Mouse (Mus musculus) neural tube, embryonic 13.5 days (tissue): Measurements from ENCODE around the gene Gm49396. TPM values are rescaled to one million over a fixed set of nuclear protein-coding genes. Genes with fewer than 3 reads are reported as not detected.

Source experiments
- ATAC-seq: fragments of 200-750 bp; cut with Nextera tagmentation; 2 replicates; pipeline ENCODE4 v1.8.0; 2017; ENCODE audit warnings: low read depth, mild to moderate bottlenecking, moderate TSS enrichment, moderate library complexity
- H3K27ac ChIP-seq: fragments of 300-500 bp; sonication (generic); replicated peaks from 2 replicates; pipeline ENCODE4 v1.5.1; 2015; ENCODE audit warnings: moderate library complexity, mild to moderate bottlenecking, inconsistent platforms
- H3K27me3 ChIP-seq: fragments of 300-500 bp; sonication (generic); 2 replicates; pipeline ENCODE4 v1.6.1; 2015; ENCODE audit warnings: mild to moderate bottlenecking, inconsistent platforms
- H3K36me3 ChIP-seq: fragments of 300-500 bp; sonication (generic); 2 replicates; pipeline ENCODE4 v1.6.1; 2015; ENCODE audit warnings: mild to moderate bottlenecking, inconsistent platforms
- H3K4me1 ChIP-seq: fragments of 300-500 bp; sonication (generic); replicated peaks from 2 replicates; pipeline ENCODE4 v1.6.1; 2015; ENCODE audit warnings: inconsistent platforms
- H3K4me2 ChIP-seq: fragments of 300-500 bp; sonication (generic); 2 replicates; pipeline ENCODE4 v1.6.1; 2015; ENCODE audit warnings: inconsistent platforms, mild to moderate bottlenecking, moderate library complexity
- H3K4me3 ChIP-seq: fragments of 300-500 bp; sonication (generic); 2 replicates; pipeline ENCODE4 v1.5.1; 2015; ENCODE audit warnings: mild to moderate bottlenecking, inconsistent platforms
- H3K9ac ChIP-seq: fragments of 300-500 bp; sonication (generic); 2 replicates; pipeline ENCODE4 v1.6.1; 2015; ENCODE audit warnings: moderate library complexity, mild to moderate bottlenecking, inconsistent platforms
- H3K9me3 ChIP-seq: fragments of 300-500 bp; sonication (generic); 2 replicates; pipeline ENCODE4 v1.6.1; 2016; ENCODE audit warnings: inconsistent platforms
- WGBS: fragments of 180-500 bp; shearing (Covaris S2); methylation state at CpG from one replicate; pipeline ENCODE4 v1.1.7; 2015; 5-methylcytosine and 5-hydroxymethylcytosine counted together
- polyA plus RNA-seq: library from polyadenylated mRNA; unstranded; fragments of >200 nt; fragmentation: Nextera tagmentation; extraction: Ambion mirVana; gene quantifications from 2 replicates; pipeline ENCODE4 v1.2.1, GENCODE M21; 2015

Gene Gm49396
- 14.5 and 15.1 TPM in 2 replicates for polyA plus RNA-seq

GRCm38 (mm10) chr7:30563117-30563905 is at the start of gene Gm49396, which contains the start of the genes U2af1l4 and Psenen:
Gene Gm49396, plus strand, starts transcription at chr7:30563344.
Gene U2af1l4, plus strand, starts transcription at chr7:30563301.
Gene Psenen, minus strand, starts transcription at chr7:30563627.
- H3K9me3 ChIP-seq, result no peaks in the 10 kb centered on the region
- peaks cover 34% of the 10 kb centered on the region for H3K4me1 ChIP-seq
- H3K9ac ChIP-seq, result peak within 1 kb of the TSS; percentile 88
- peak within 1 kb of the TSS; percentile 87 for H3K4me3 ChIP-seq
- H3K36me3 ChIP-seq, result peaks cover 32% of the 10 kb centered on the region
- peak within 1 kb of the TSS; percentile 94 for H3K27ac ChIP-seq
- WGBS, result under 1% methylated on average over 45 of the region's 45 CpGs
- peak; percentile 90 for ATAC-seq
- peak within 1 kb of the TSS; percentile 88 for H3K4me2 ChIP-seq
- H3K27me3 ChIP-seq, result no peaks in the 10 kb centered on the region

- no peak overlapping the region for H3K4me2 ChIP-seq
- H3K27me3 ChIP-seq, result no peaks in the 10 kb centered on the region
- no peaks in the 10 kb centered on the region for H3K36me3 ChIP-seq
- H3K4me1 ChIP-seq, result no peaks in the 10 kb centered on the region
- H3K27ac ChIP-seq, result no peak overlapping the region
- no peaks in the 10 kb centered on the region for H3K9me3 ChIP-seq
- no peak overlapping the region for H3K9ac ChIP-seq
- ATAC-seq, result no peak
- WGBS, result 65% methylated on average over 24 of the region's 24 CpGs
- no peak overlapping the region for H3K4me3 ChIP-seq
These were observed 48.0 kb upstream of the Gm49396 start for GRCm38 (mm10) chr7:30515003-30515760.

GRCm38 (mm10) chr7:30518325-30518724 is 44.8 kb upstream of the Gm49396 start:
- Histone ChIP-seq H3K9ac (no peak overlapping the region), H3K4me3 (no peak overlapping the region), H3K36me3 (peaks cover 12% of the 10 kb centered on the region), H3K27me3 (no peaks in the 10 kb centered on the region), H3K4me1 (no peaks in the 10 kb centered on the region), H3K4me2 (no peak overlapping the region), H3K27ac (no peak overlapping the region), H3K9me3 (no peaks in the 10 kb centered on the region)
- no peak for ATAC-seq
- WGBS, result 40% methylated on average over 8 of the region's 8 CpGs

GRCm38 (mm10) chr7:30520396-30520795 is 42.7 kb upstream of the Gm49396 start:
- Histone ChIP-seq H3K9ac (no peak overlapping the region), H3K36me3 (peaks cover 32% of the 10 kb centered on the region), H3K4me2 (no peak overlapping the region), H3K27ac (peak overlapping the region; percentile 18; the same call in 1 of the 2 replicates), H3K27me3 (no peaks in the 10 kb centered on the region), H3K4me1 (no peaks in the 10 kb centered on the region), H3K4me3 (no peak overlapping the region), H3K9me3 (no peaks in the 10 kb centered on the region)
- 0 out of 2 replicates have a peak, but pooled peaks have one; percentile 1 for ATAC-seq
- WGBS, result 73% methylated on average over 4 of the region's 4 CpGs

- Histone ChIP-seq H3K27ac (peak overlapping the region; percentile 18; the same call in 1 of the 2 replicates), H3K4me3 (no peak overlapping the region), H3K4me1 (no peaks in the 10 kb centered on the region), H3K36me3 (peaks cover 36% of the 10 kb centered on the region), H3K9me3 (no peaks in the 10 kb centered on the region), H3K27me3 (no peaks in the 10 kb centered on the region), H3K9ac (no peak overlapping the region), H3K4me2 (no peak overlapping the region)
- ATAC-seq, result no peak
- WGBS, result 82% methylated on average over 5 of the region's 5 CpGs
These were observed 42.3 kb upstream of the Gm49396 start for GRCm38 (mm10) chr7:30520856-30521255.

GRCm38 (mm10) chr7:30522871-30523270 is 40.3 kb upstream of the Gm49396 start:
- ATAC-seq, result no peak

GRCm38 (mm10) chr7:30524487-30524886 is 38.7 kb upstream of the Gm49396 start:
- WGBS, result 80% methylated on average over 6 of the region's 6 CpGs
- no peak overlapping the region for H3K4me2 ChIP-seq
- H3K36me3 ChIP-seq, result peaks cover 73% of the 10 kb centered on the region
- no peaks in the 10 kb centered on the region for H3K9me3 ChIP-seq
- no peak overlapping the region for H3K4me3 ChIP-seq
- ATAC-seq, result no peak
- H3K27me3 ChIP-seq, result no peaks in the 10 kb centered on the region
- H3K4me1 ChIP-seq, result peaks cover 9% of the 10 kb centered on the region
- no peak overlapping the region for H3K9ac ChIP-seq
- no peak overlapping the region for H3K27ac ChIP-seq

More at GRCm38 (mm10) chr7:30522871-30523270, 40.3 kb upstream of the Gm49396 start:
- Histone ChIP-seq H3K27me3 (no peaks in the 10 kb centered on the region), H3K4me2 (no peak overlapping the region), H3K9ac (no peak overlapping the region), H3K27ac (no peak overlapping the region), H3K9me3 (no peaks in the 10 kb centered on the region), H3K36me3 (peaks cover 56% of the 10 kb centered on the region), H3K4me1 (peaks cover 9% of the 10 kb centered on the region), H3K4me3 (no peak overlapping the region)
- 87% methylated on average over 10 of the region's 10 CpGs for WGBS

GRCm38 (mm10) chr7:30525954-30526353 is 37.2 kb upstream of the Gm49396 start:
- Histone ChIP-seq H3K4me2 (no peak overlapping the region), H3K9me3 (no peaks in the 10 kb centered on the region), H3K27ac (no peak overlapping the region), H3K9ac (no peak overlapping the region), H3K27me3 (no peaks in the 10 kb centered on the region), H3K4me3 (no peak overlapping the region), H3K4me1 (peaks cover 14% of the 10 kb centered on the region), H3K36me3 (peaks cover 87% of the 10 kb centered on the region)
- ATAC-seq, result no peak
- WGBS, result 32% methylated on average over 10 of the region's 10 CpGs

- Histone ChIP-seq H3K27ac (no peak overlapping the region), H3K36me3 (peaks cover 92% of the 10 kb centered on the region), H3K27me3 (no peaks in the 10 kb centered on the region), H3K4me3 (no peak overlapping the region), H3K9ac (no peak overlapping the region), H3K9me3 (no peaks in the 10 kb centered on the region), H3K4me2 (0 out of 2 replicates have a peak overlapping the region, but pooled peaks have one; percentile 1), H3K4me1 (peaks cover 18% of the 10 kb centered on the region)
- no peak for ATAC-seq
- WGBS, result 24% methylated on average over 17 of the region's 17 CpGs
These were observed 36.7 kb upstream of the Gm49396 start for GRCm38 (mm10) chr7:30526399-30526798.

- no peak overlapping the region for H3K4me3 ChIP-seq
- peaks cover 24% of the 10 kb centered on the region for H3K4me1 ChIP-seq
- no peak overlapping the region for H3K27ac ChIP-seq
- 81% methylated on average over 14 of the region's 14 CpGs for WGBS
- no peak for ATAC-seq
- H3K4me2 ChIP-seq, result no peak overlapping the region
- no peaks in the 10 kb centered on the region for H3K27me3 ChIP-seq
- H3K9me3 ChIP-seq, result no peaks in the 10 kb centered on the region
- H3K9ac ChIP-seq, result no peak overlapping the region
- peaks cover 97% of the 10 kb centered on the region for H3K36me3 ChIP-seq
These were observed 36.2 kb upstream of the Gm49396 start for GRCm38 (mm10) chr7:30526981-30527380.

GRCm38 (mm10) chr7:30531291-30531815 is 31.8 kb upstream of the Gm49396 start:
- WGBS, result 82% methylated on average over 9 of the region's 9 CpGs
- H3K4me1 ChIP-seq, result peaks cover 50% of the 10 kb centered on the region
- H3K4me2 ChIP-seq, result peak overlapping the region; percentile 72
- ATAC-seq, result no peak
- peak overlapping the region; percentile 13 for H3K4me3 ChIP-seq
- no peaks in the 10 kb centered on the region for H3K9me3 ChIP-seq
- H3K36me3 ChIP-seq, result peaks cover 62% of the 10 kb centered on the region
- no peak overlapping the region for H3K27ac ChIP-seq
- H3K27me3 ChIP-seq, result no peaks in the 10 kb centered on the region
- peak overlapping the region; percentile 95 for H3K9ac ChIP-seq

- ATAC-seq, result no peak
- peak overlapping the region; percentile 92 for H3K27ac ChIP-seq
- H3K36me3 ChIP-seq, result peaks cover 47% of the 10 kb centered on the region
These were observed 30.2 kb upstream of the Gm49396 start for GRCm38 (mm10) chr7:30532931-30533330.

More at GRCm38 (mm10) chr7:30532931-30533330, 30.2 kb upstream of the Gm49396 start:
- peak overlapping the region; percentile 72 for H3K4me3 ChIP-seq
- no peaks in the 10 kb centered on the region for H3K27me3 ChIP-seq
- H3K9ac ChIP-seq, result peak overlapping the region; percentile 95
- H3K9me3 ChIP-seq, result no peaks in the 10 kb centered on the region
- H3K4me1 ChIP-seq, result peaks cover 44% of the 10 kb centered on the region
- H3K4me2 ChIP-seq, result peak overlapping the region; percentile 72
- WGBS, result 12% methylated on average over 8 of the region's 8 CpGs
